Mouse (Mus musculus): ENCODE results near the gene Kcnip1.

Kcnip1 gene

DNA sequence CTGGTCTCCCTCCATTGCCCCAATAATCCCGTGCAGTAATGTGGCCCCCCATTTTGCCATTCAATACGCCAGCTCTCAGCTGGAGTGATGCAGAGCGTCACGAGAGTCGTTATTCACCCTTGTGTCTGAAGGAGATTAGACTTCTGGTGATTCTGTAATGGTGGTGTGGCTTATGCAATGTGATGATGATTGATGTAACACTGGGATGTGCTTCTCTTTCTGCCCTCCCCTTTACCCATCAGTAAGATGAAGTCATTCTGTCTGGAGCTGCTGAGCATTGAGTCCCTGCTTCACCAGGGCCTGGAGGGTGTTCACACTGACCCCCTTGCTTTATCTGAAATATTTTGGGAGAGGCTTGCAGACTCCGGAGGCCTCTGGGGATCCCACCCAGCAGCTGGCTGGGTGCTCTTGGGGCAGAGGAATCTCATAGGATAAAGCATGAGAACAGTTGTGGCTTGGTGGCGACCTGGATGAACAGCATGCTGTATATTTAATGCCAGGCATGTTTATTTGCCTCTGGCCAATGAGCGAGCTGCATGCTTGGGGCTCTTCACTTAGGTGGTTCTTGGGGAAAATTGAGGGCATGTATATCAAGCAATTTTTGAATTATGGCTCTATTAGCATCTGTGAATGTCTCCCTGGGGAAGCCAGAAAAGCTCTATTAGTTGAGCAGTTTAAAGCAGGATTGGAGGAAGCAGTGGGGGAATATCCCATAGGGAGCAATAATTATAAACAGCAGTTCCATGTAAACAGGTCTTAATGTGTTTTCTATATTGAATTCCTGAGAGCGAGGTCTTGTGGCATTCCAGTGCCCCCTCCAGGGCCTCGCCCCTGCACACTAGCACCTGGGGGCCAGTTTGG lies 322.6 kb downstream of the Kcnip1 start:
- DNase-seq (ENCODE audit: low spot score in 2 of 2): no peak

DNA sequence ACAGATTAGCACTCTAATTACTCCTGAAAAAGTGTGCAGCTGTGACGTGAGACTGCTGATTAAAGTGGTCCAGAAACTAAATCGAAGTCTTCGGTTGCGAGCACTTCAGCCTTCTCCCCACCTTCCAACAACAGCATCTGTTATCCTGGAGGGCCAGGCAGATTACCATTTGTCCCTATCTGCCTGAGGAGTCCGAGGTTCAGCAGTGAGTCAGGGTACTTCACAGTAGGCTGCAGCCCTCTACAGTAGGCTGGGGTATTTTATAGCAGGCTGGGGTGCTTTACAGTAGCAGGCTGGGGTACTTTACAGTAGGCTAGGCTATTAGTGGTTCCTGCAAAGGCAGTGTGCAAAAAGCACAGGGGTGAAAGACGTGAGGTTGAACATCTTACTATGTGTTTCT lies 324.6 kb downstream of the Kcnip1 start:
- DNase-seq (ENCODE audit: low spot score in 2 of 2): no peak

DNA sequence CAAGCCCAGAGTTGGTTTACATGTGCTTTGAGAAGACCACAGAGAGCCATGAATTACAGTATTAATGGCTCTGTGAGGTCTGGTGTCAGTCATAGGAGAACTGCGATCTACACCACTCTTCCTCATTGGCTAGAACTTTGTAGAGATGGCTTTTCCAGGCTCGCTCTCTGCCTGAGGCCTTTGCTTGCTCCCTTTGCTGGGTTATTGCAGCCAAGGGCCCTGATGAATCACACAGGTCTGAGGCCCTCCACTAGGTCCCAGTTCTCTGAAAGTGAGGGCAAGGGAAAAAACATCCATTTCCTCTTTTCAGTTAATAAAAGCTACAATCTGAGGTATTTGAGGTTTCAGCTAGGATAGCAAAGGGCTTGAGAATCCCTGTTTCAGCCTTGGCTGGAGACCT lies 329.4 kb downstream of the Kcnip1 start:
- no peak for DNase-seq (ENCODE audit: low spot score in 2 of 2)

DNA sequence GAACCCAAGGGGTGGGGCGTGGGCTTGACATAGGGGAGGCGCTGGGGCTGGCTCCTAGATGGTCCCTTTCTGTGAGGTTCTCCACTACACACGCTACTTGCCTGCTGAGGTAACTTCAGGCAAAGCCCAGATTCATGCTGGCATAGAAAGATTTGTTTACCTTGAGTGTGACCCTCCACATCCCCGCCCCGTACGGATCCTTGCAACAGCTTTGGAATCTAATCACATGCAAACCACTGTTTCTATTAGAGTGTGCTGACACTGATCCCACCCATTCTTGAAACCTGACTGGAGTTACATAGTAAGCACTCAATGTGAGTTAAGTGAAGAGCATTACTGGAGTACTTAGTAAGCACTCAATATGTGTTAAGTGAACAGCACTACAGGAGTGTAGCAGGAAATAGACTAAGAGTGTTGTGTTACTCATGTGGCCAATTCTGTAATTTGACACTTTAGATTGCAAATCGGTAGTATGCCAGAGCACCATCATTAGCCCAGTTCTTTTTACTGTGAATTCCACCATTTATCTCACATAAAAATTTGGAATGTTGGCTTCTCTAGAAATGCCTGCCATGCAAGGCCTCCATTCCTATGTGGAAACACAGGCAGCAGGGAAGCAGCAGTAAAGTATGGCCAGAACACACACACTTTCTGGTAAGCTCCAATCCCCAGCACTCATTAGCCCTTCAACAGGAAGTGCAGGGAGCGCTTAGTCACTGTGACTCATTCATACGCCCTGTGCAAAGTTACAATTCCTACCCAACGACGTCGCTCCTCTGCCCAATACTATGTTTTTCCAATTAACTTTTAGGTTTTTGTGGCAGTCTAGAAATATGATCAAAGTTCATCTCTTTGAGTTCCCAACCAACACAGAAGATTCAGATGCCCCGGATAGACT lies 332.7 kb downstream of the Kcnip1 start:
- no peak for DNase-seq (ENCODE audit: low spot score in 2 of 2)

DNA sequence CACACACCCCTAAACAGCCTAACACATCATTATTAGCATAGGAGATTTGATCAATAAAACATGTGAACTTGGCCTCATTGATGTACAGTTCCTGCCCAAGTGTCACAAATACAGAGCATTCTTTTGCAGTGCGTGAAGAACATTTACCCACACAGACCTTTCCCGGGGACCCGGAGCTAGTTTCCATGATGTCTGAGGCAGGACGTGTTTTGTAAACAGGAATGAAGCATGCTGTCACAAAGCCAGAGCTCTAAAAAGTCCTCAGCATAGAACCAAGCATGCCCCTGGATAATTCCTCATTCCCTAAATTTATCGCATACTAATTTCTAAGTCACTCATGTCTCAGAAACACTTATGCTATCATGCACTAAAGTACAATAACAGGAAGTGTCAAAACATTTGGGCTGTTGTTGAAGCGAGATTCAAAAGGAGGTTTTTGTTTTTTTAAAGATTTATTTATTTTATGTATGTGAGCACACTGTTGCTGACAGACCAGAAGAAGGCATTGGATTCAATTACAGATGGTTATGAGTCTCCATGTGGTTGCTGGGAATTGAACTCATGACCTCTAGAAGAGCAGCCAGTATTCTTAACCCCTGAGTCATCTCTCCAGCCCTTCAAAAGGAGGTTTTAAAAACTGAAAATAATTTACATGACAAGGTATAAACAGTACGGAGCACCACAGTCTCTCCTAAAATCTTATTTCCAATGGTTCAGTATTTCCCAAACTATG lies 336.9 kb downstream of the Kcnip1 start:
- no peak for DNase-seq (ENCODE audit: low spot score in 2 of 2)

DNA sequence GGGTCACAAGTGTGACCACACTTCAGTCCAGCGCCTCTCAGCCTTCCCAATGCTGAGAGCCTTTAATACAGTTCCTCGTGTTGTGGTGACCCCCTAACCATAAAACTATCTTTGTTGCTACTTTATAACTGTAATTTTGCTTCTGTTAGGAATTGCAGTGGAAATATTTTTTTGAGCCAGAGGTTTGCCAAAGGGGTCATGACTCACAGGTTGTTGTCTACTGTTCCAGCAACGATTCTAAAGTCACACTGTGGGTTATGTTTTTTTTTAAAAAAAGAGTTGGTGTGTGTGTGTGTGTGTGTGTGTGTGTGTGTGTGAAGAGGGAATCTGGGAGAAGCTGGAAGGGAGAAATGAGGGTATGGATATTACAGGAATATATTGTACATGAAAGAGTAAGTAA lies 337.7 kb downstream of the Kcnip1 start:
- no peak for DNase-seq (ENCODE audit: low spot score in 2 of 2)

DNA sequence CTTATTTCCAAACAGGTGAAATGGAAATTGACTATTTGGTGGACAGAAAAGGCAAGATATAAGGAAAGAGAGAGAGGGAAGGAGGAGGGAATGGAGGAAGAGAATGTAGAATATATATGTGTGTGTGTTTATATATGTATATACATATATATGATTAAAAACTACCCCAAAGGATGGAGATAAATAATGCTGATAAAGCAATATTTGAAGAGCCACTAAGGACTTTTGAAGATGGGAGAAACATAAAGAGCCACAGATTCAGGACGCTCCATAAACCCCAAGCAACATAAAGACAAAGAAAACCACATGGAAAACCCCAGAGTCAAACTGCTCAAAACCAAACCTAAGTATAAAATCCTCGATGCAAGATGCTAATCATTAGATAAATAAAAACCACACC lies 338.5 kb downstream of the Kcnip1 start:
- no peak for DNase-seq (ENCODE audit: low spot score in 2 of 2)

DNA sequence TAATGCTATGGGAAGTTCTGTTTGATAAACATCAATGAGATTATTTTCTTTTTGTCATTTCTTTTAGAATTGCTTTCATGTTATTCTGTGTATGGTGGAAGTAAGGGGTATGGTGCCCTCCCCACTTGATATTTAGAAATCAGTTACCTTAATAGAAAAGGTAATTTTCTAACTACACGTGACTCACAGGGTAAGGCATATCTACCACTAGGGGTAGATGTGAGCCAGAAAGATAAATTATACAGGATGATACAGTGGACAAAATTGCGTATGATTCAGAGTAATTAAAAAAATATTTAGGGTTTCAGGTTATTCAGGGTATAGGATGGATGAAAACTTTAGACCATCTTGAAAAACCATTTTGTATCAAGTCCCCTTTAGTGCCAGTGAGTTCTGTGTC lies 343.6 kb downstream of the Kcnip1 start:
- no peak for DNase-seq (ENCODE audit: low spot score in 2 of 2)

DNA sequence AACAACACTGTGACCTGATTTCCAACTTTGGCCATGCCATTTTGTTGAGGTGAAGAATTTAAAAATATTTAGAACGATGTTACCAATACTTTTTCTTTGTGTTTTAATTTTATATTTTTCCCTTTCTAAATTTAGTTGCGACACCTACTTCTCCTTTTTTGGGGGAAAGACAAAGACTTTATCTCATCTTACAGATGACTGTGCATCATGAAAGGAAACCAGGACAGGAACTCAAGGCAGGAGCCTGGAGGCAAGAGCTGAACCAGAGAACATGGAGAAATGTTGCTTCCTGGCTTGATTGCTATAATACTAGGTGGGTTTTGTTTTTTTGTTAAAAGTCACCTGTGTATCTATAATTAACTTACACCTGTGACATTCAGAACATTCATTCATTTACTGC lies 355.8 kb downstream of the Kcnip1 start:
- no peak for DNase-seq (ENCODE audit: low spot score in 2 of 2)

DNA sequence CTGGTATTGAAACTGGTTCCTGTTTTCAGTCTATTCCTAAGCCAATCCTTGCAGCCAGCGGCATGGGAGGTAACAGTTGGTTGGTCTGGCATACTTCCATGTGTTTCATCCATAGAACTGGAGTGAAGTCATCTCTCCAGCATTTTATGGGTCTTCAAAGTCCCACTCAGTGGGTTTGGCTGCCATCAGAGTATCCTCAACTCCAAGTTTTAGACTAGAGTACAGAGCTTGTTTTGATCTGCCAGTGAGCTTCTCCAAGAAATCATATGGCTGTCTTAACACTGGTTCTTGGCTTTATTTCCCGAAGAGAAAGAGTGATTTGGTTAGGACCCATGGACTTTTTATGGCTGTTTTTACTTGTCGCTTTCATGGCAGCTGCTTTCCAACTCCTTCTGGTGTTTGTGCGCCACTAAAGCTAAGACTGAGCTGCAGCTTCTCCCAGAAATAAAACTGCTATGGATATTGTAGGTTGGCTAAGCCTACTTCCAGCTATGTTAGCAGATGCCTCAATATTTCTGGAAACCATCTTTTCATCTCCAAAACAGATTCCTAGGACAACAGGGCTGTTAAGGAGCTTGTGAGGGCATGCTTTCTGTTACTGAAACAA lies 365.7 kb downstream of the Kcnip1 start:
- peak; percentile 34 to 57 for DNase-seq (ENCODE audit: low spot score in 2 of 2)

DNA sequence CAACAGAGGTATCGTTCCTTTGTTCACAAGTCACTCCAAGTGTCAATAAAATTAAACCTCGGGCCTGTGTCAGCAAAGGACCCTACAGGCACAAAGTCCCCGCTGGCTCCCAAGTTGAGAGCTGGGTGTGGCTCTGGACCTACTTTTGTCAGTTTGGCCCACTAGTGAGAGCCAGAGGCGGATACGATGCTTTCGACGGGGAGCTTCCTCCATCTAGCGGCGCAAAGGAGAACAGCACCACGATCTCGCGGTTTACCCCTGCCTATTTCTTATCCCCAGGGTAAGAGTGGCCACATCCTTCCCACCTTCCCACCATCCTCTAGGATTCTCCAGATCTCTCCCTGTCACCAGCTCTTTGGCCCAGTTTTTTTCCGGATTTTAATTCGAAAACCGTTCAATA lies 378.7 kb downstream of the Kcnip1 start:
- DNase-seq (ENCODE audit: low spot score in 2 of 2): peak; percentile 74 to 82

DNA sequence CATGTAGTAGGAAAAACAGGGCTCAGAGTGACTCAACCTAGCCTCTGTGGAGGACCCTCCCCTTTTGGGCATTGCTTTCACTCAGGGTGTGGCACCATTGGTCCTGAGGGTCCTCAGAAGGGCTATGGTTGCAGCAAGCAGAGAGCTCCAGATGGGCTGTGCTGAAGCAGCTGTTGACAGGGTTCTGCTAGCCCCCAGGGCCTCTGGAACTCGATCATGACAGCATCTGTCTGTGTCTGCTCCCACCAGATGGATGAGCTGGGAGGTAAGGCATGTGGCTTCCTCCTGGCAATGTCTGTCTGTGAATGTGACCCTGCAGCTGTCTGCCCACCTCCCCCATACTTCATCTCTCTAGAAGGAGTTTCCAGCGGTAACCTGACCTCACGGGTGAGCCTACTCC lies 385.2 kb downstream of the Kcnip1 start:
- DNase-seq (ENCODE audit: low spot score in 2 of 2): no peak

DNA sequence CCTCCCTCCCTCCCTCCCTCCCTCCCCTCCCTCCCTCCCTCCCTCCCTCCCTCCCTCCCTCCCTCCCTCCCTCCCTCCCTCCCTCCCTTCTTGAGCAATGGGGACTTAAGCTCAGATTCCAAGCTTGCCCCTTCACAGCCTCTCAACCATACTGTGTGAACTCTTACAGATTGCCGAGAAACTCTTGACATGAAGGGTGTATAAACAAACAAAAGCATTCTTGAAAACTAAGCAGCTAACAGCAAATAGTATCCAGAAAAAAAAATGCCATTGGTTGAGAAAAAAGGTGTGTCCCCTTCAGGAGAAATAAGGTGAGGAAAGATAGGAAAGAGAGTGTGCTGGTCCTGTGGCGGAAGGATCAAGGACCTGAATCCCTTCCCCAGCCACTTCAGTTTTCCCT lies 389.8 kb downstream of the Kcnip1 start:
- DNase-seq (ENCODE audit: low spot score in 2 of 2): no peak

DNA sequence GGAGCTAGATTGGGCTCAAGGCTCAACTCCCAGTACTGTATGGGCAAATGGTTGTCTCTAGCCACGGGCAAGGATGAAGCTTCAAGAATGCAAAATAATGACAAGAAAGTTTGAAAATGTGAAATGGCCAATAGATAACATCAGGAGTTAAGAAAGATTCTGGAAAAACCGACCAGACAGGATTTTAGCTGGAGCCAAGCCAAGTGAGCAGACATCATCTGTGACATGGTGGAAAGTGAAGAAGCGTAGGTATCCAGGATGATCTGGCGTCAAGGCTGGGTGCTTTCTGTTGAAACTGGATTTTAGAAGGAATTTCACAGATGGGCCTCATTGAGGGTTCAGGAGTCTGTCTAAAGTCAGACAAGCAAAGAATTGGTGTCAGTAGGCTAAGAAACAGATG lies 394.0 kb downstream of the Kcnip1 start, which contains the start of gene D130052B06Rik:
TSS of gene D130052B06Rik (plus strand) at position 317 of the 400 bp plus-strand sequence.
- no peak for DNase-seq (ENCODE audit: low spot score in 2 of 2)

DNA sequence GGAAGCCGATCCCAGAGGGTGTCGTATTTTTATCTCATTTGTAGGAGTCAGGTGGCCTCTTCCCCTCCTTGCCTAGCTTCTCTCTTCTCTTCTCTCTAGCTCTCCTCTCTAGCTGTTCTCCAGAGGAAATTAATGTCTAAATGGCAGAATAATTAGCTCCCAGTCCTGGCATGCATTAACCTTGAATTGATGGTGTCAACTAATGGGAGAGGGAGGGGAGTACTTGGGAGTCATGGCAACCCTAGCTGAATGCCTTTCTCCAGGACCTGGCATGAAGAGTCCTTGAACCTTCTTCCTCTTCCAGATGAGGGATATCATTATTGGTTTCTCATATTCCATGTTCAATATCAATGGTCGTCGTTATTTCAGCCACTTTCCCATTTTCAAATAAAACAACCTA lies 396.3 kb downstream of the Kcnip1 start:
- DNase-seq (ENCODE audit: low spot score in 2 of 2): no peak

DNA sequence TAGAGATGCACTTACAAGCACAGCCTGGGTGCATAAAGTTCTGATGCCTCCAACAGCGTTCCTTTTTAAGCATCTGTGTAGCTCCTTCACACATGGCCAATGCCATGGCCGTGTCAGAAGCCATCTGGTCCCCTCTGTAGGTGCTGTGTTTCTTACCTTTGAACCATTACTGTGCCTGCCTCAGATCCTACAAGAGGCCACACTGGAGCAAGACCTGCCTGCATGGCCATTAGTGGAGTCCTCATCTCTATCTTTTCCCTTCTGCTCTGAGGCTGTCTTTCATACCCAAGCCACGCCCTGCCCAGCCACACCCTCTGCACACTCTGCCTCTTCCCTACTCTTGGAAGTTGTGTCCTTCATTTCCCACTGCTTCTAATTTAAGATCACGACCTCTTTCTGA lies 400.1 kb downstream of the Kcnip1 start:
- no peak for DNase-seq (ENCODE audit: low spot score in 2 of 2)

DNA sequence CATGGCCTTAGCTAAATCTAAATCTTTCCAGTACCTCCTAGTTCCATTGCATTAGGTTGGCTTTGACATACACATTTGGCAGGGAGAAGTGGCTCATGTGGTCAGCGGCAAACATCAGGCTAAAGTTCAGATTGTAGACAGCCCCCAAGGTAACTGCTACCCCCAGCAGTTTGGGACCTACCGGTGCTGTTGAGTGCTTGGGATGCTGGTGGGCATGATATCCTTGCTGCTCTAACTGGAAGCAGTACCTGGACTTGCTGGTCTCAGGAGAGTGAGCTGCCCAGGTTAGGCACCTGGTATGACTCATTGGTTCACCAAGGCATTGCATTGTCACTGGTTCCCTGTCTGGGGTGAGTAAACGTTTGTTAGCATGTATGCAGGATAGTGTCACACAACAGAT lies 402.2 kb downstream of the Kcnip1 start:
- DNase-seq (ENCODE audit: low spot score in 2 of 2): no peak

DNA sequence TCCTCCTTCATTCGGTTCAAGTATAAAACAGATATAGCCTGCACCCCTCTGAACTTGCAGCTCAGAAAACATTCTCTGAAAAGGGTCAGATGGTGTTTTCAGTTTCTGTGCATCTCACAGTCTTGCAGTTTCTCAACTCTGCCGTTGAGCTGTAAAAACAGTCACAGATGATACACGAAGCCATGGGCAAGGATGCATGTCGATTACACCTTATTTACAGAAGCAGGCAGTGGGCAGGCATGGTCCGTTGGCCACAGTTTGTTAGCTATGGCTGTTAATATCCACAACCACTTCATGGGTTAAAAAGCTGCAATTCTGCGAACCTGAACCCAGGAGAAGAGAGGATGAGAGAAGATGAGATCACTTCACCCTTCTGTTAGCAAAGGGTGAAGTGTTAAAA lies 406.3 kb downstream of the Kcnip1 start:
- DNase-seq (ENCODE audit: low spot score in 2 of 2): no peak

DNA sequence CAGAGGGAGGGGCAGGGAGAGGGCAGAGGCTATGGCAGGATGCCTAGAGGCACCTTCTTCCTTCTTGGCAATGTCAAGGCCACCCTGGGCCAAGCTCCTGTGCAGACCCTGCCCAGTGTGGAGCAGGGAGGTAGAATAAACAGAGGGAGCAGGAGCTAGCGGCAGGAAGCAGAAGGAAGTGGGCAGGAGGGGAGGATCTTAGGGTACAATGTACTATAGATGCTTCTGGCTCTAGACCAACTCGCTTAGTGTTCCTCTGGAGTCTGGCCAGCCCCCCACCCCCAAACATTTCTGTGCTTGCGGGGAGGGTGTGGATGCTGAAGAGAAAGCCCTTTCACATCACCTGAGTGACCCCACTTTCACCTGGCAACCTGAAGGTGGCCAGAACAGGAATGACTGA lies 413.3 kb downstream of the Kcnip1 start:
- DNase-seq (ENCODE audit: low spot score in 2 of 2): no peak

Measured in right cerebral cortex, postnatal 10 days (tissue).